Mouse (Mus musculus): Measurements from ENCODE around the gene Fn3krp.

GRCm38 (mm10) chr11:121439686-121440292 lies 18.6 kb downstream of the Fn3krp start:
- TF ChIP-seq CTCF (IDR thresholded peaks at IDR 0.05; ENCODE audit: low read depth): no peak
- no peak for TF ChIP-seq EP300 (IDR thresholded peaks at IDR 0.05; ENCODE audit: low read depth)

Measured in heart, postnatal 0 days (tissue).